Mouse (Mus musculus): ENCODE measurements around the gene Bbof1. TPM values are rescaled to one million over a fixed set of nuclear protein-coding genes. Genes with fewer than 3 reads are reported as not detected.
A peak's percentile ranks its signal among the peaks of the same experiment; 100 is the strongest.

Gene Bbof1
- 26.9 and 33.0 TPM in 2 replicates for polyA plus RNA-seq (2012; rRNA removed)

GRCm38 (mm10) chr12:84408819-84409507 is at the start of gene Bbof1, which contains the start of gene Entpd5:
Bbof1 (plus strand) TSS chr12:84409071.
Entpd5 (minus strand) TSS chr12:84409029.
- Histone ChIP-seq H3K4me1 (ENCODE audit: control insufficient read depth, insufficient read depth, low read length) (peaks cover 3% of the 10 kb centered on the region; the same call in 1 of the 2 replicates), H3K4me3 (ENCODE audit: control insufficient read depth, low read depth, low read length) (peak within 1 kb of the TSS; percentile 92), H3K27me3 (ENCODE audit: control insufficient read depth, insufficient read depth, low read length) (no peaks in the 10 kb centered on the region), H3K36me3 (ENCODE audit: control insufficient read depth, insufficient read depth, low read length) (peaks cover 2% of the 10 kb centered on the region), H3K27ac (ENCODE audit: control insufficient read depth, insufficient read depth, low read depth, low read length) (peak within 1 kb of the TSS; percentile 99)
- TF ChIP-seq CTCF (IDR thresholded peaks at IDR 0.05; ENCODE audit: control insufficient read depth, insufficient read depth, insufficient replicate concordance, low read depth, low read length) (no peak), POLR2A (IDR thresholded peaks at IDR 0.05; ENCODE audit: control insufficient read depth, low read depth, low read length) (peak; percentile 97)

GRCm38 (mm10) chr12:84361555-84362489 is 47.0 kb upstream of the Bbof1 start, which contains the start of the genes Coq6 and Fam161b:
Coq6 (plus strand) TSS chr12:84361657.
Fam161b (minus strand) TSS chr12:84361833.
- no peaks in the 10 kb centered on the region; the same call in 1 of the 2 replicates for H3K36me3 ChIP-seq (ENCODE audit: control insufficient read depth, insufficient read depth, low read length)
- H3K4me3 ChIP-seq (ENCODE audit: control insufficient read depth, low read depth, low read length), result peak within 1 kb of the TSS; percentile 100
- no peaks in the 10 kb centered on the region for H3K27me3 ChIP-seq (ENCODE audit: control insufficient read depth, insufficient read depth, low read length)
- H3K4me1 ChIP-seq (ENCODE audit: control insufficient read depth, insufficient read depth, low read length), result no peaks in the 10 kb centered on the region
- H3K27ac ChIP-seq (ENCODE audit: control insufficient read depth, insufficient read depth, low read depth, low read length), result peak within 1 kb of the TSS; percentile 100
- TF ChIP-seq POLR2A (IDR thresholded peaks at IDR 0.05; ENCODE audit: control insufficient read depth, low read depth, low read length) (peak; percentile 92), CTCF (IDR thresholded peaks at IDR 0.05; ENCODE audit: control insufficient read depth, insufficient read depth, insufficient replicate concordance, low read depth, low read length) (no peak)

DNA sequence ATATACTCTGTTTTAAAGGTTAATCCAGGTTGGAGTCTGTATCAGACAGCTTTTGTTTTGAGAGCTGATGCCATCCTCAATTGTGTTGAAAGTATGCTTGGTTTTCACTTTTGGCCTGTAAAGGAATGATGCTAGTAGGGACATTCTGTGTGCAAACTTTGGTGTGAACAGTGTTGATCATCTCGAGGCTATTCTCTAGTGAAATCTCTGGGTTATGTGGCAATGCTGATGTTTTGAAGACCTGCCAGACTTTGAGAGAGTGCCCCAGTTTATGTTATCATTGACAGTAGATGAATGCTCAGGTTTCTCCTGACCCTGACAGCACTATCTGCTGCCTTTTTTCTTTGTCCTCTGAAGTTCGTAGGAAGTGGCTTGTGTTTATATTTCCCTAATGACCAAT is 46.0 kb upstream of the Bbof1 start:
- TF ChIP-seq CTCF (IDR thresholded peaks at IDR 0.05; ENCODE audit: control insufficient read depth, insufficient read depth, insufficient replicate concordance, low read depth, low read length) (no peak), POLR2A (IDR thresholded peaks at IDR 0.05; ENCODE audit: control insufficient read depth, low read depth, low read length) (no peak)
- Histone ChIP-seq H3K4me3 (ENCODE audit: control insufficient read depth, low read depth, low read length) (peak overlapping the region; percentile 64), H3K27me3 (ENCODE audit: control insufficient read depth, insufficient read depth, low read length) (no peaks in the 10 kb centered on the region), H3K4me1 (ENCODE audit: control insufficient read depth, insufficient read depth, low read length) (no peaks in the 10 kb centered on the region), H3K27ac (ENCODE audit: control insufficient read depth, insufficient read depth, low read depth, low read length) (no peak overlapping the region), H3K36me3 (ENCODE audit: control insufficient read depth, insufficient read depth, low read length) (no peaks in the 10 kb centered on the region; the same call in none of the 2 replicates)

- peak overlapping the region; percentile 51 for H3K4me3 ChIP-seq (ENCODE audit: control insufficient read depth, low read depth, low read length)
- TF ChIP-seq CTCF (IDR thresholded peaks at IDR 0.05; ENCODE audit: control insufficient read depth, insufficient read depth, insufficient replicate concordance, low read depth, low read length) (no peak), POLR2A (IDR thresholded peaks at IDR 0.05; ENCODE audit: control insufficient read depth, low read depth, low read length) (no peak)
Observed at GRCm38 (mm10) chr12:84364291-84364690, 44.6 kb upstream of the Bbof1 start.

DNA sequence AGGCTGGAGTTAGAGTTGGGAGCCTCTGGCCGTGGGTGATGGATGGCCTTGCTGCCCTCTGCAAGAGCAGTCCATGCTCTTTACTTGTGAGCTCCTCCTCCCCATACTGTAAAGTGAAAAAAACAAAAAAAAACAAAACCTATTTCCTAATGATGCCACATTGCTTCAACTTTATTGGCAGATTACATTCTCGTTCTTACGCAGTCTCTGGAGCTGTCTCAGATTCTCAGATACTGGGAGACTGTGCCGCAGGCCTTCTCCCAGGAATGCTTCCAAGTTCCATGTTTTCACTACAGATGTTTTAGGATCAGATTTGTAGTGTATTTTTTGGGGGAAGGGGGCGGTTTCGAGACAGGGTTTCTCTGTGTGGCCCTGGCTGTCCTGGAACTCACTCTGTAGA is 43.7 kb upstream of the Bbof1 start:
- no peaks in the 10 kb centered on the region for H3K27me3 ChIP-seq (ENCODE audit: control insufficient read depth, insufficient read depth, low read length)
- H3K4me3 ChIP-seq (ENCODE audit: control insufficient read depth, low read depth, low read length), result no peak overlapping the region
- no peaks in the 10 kb centered on the region; the same call in none of the 2 replicates for H3K36me3 ChIP-seq (ENCODE audit: control insufficient read depth, insufficient read depth, low read length)
- TF ChIP-seq CTCF (IDR thresholded peaks at IDR 0.05; ENCODE audit: control insufficient read depth, insufficient read depth, insufficient replicate concordance, low read depth, low read length) (no peak), POLR2A (IDR thresholded peaks at IDR 0.05; ENCODE audit: control insufficient read depth, low read depth, low read length) (no peak)
- H3K27ac ChIP-seq (ENCODE audit: control insufficient read depth, insufficient read depth, low read depth, low read length), result no peak overlapping the region
- H3K4me1 ChIP-seq (ENCODE audit: control insufficient read depth, insufficient read depth, low read length), result no peaks in the 10 kb centered on the region

More at GRCm38 (mm10) chr12:84364291-84364690, 44.6 kb upstream of the Bbof1 start:
- H3K36me3 ChIP-seq (ENCODE audit: control insufficient read depth, insufficient read depth, low read length), result no peaks in the 10 kb centered on the region; the same call in none of the 2 replicates
- no peak overlapping the region for H3K27ac ChIP-seq (ENCODE audit: control insufficient read depth, insufficient read depth, low read depth, low read length)
- H3K4me1 ChIP-seq (ENCODE audit: control insufficient read depth, insufficient read depth, low read length), result no peaks in the 10 kb centered on the region
- H3K27me3 ChIP-seq (ENCODE audit: control insufficient read depth, insufficient read depth, low read length), result no peaks in the 10 kb centered on the region

- Histone ChIP-seq H3K36me3 (ENCODE audit: control insufficient read depth, insufficient read depth, low read length) (no peaks in the 10 kb centered on the region; the same call in none of the 2 replicates), H3K4me3 (ENCODE audit: control insufficient read depth, low read depth, low read length) (no peak overlapping the region)
Observed at GRCm38 (mm10) chr12:84366971-84367370, 41.9 kb upstream of the Bbof1 start.

More at GRCm38 (mm10) chr12:84366971-84367370, 41.9 kb upstream of the Bbof1 start:
- Histone ChIP-seq H3K27ac (ENCODE audit: control insufficient read depth, insufficient read depth, low read depth, low read length) (no peak overlapping the region), H3K27me3 (ENCODE audit: control insufficient read depth, insufficient read depth, low read length) (no peaks in the 10 kb centered on the region), H3K4me1 (ENCODE audit: control insufficient read depth, insufficient read depth, low read length) (no peaks in the 10 kb centered on the region)
- TF ChIP-seq POLR2A (IDR thresholded peaks at IDR 0.05; ENCODE audit: control insufficient read depth, low read depth, low read length), result no peak
- no peak for TF ChIP-seq CTCF (IDR thresholded peaks at IDR 0.05; ENCODE audit: control insufficient read depth, insufficient read depth, insufficient replicate concordance, low read depth, low read length)
